Comparison of ENCODE assay signal across 21 mouse cellular contexts in genomic region chr9:86728214-86728814, GRCm38 (mm10). TPM values are rescaled to one million over a fixed set of nuclear protein-coding genes. Genes with fewer than 3 reads are reported as not detected.
DNase-seq lines count a peak whose midpoint lies in the region; ATAC-seq and TF ChIP-seq lines count a peak whose summit lies in the region.
"Had no signal": no experiment of that assay in that cellular context is flagged by ENCODE, and none has a peak within 500 bp of the region (broad histone marks: within the 10 kb centered on the region; RNA-seq: fewer than 3 reads in every experiment).

No protein-coding gene starts in this region.

- H3K36me3 ChIP-seq in kidney, embryonic 16.5 days (ENCODE audit: insufficient read depth, low read length), result no peaks in the 10 kb centered on the region
- H3K36me3 ChIP-seq in intestine, embryonic 15.5 days, result no peaks in the 10 kb centered on the region
- H3K36me3 ChIP-seq in forebrain, embryonic 11.5 days (ENCODE audit: control insufficient read depth, insufficient read depth, low read length), result no peaks in the 10 kb centered on the region
- H3K36me3 ChIP-seq in forebrain, postnatal 0 days (ENCODE audit: insufficient read depth), result no peaks in the 10 kb centered on the region
- H3K36me3 ChIP-seq: heart, embryonic 13.5 days; kidney, embryonic 15.5 days; midbrain, embryonic 13.5 days had no signal

- no peaks in the 10 kb centered on the region for H3K4me1 ChIP-seq in kidney, embryonic 16.5 days (ENCODE audit: insufficient read depth, low read length)
- H3K4me1 ChIP-seq in intestine, embryonic 15.5 days (replicated peaks), result no peaks in the 10 kb centered on the region
- no peaks in the 10 kb centered on the region for H3K4me1 ChIP-seq in forebrain, embryonic 11.5 days (replicated peaks; ENCODE audit: control insufficient read depth, insufficient read depth, low read length)
- no peaks in the 10 kb centered on the region; the same call in 1 of the 2 replicates for H3K4me1 ChIP-seq in forebrain, postnatal 0 days (ENCODE audit: insufficient read depth)
- H3K4me1 ChIP-seq: kidney, embryonic 15.5 days; midbrain, embryonic 13.5 days had no signal

- no peak overlapping the region for H3K27ac ChIP-seq in kidney, embryonic 16.5 days (ENCODE audit: low read length)
- no peak overlapping the region for H3K27ac ChIP-seq in intestine, embryonic 15.5 days
- no peak overlapping the region for H3K27ac ChIP-seq in forebrain, embryonic 11.5 days (ENCODE audit: low read depth, low read length)
- H3K27ac ChIP-seq in forebrain, postnatal 0 days (ENCODE audit: low read depth, low read length), result no peak overlapping the region
- H3K27ac ChIP-seq: heart, embryonic 13.5 days; kidney, embryonic 15.5 days; left cerebral cortex, adult 2 months; liver, embryonic 14.5 days; midbrain, embryonic 13.5 days had no signal

- 0 out of 2 replicates have a peak, but pooled peaks have one; percentile 69 for ATAC-seq in kidney, embryonic 16.5 days (ENCODE audit: low FRiP score, low TSS enrichment)
- ATAC-seq in intestine, embryonic 15.5 days, result peak; percentile 86
- ATAC-seq in forebrain, embryonic 11.5 days (replicated peaks; ENCODE audit: low FRiP score), result no peak
- no peak for ATAC-seq in forebrain, postnatal 0 days
- ATAC-seq: forebrain, embryonic 14.5 days; inflammation-experienced regulatory T-cells, adult 6 months; midbrain, embryonic 13.5 days had no signal

- H3K4me3 ChIP-seq in kidney, embryonic 16.5 days (ENCODE audit: low read length), result no peak overlapping the region
- no peak overlapping the region for H3K4me3 ChIP-seq in intestine, embryonic 15.5 days (replicated peaks)
- no peak overlapping the region for H3K4me3 ChIP-seq in forebrain, embryonic 11.5 days (ENCODE audit: low read depth, low read length)
- no peak overlapping the region for H3K4me3 ChIP-seq in forebrain, postnatal 0 days (ENCODE audit: low read depth, low read length)
- H3K4me3 ChIP-seq: heart, embryonic 13.5 days; kidney, embryonic 15.5 days; left cerebral cortex, adult 2 months; midbrain, embryonic 13.5 days had no signal

- TF ChIP-seq CTCF in forebrain, postnatal 0 days (IDR thresholded peaks at IDR 0.05; ENCODE audit: low read depth), result no peak

- no peak overlapping the region for H3K9ac ChIP-seq in kidney, embryonic 16.5 days (replicated peaks; ENCODE audit: low read length)
- no peak overlapping the region for H3K9ac ChIP-seq in intestine, embryonic 15.5 days
- H3K9ac ChIP-seq in forebrain, embryonic 11.5 days (ENCODE audit: low read length), result no peak overlapping the region
- H3K9ac ChIP-seq in forebrain, postnatal 0 days, result no peak overlapping the region
- H3K9ac ChIP-seq: heart, embryonic 13.5 days; kidney, embryonic 15.5 days; liver, embryonic 14.5 days; midbrain, embryonic 13.5 days had no signal

- whole genome bisulfite sequencing in kidney, embryonic 16.5 days, result 69% methylated on average over 10 of the region's 10 CpGs
- 70% methylated on average over 10 of the region's 10 CpGs for WGBS in intestine, embryonic 15.5 days
- 76% methylated on average over 10 of the region's 10 CpGs for WGBS in forebrain, embryonic 11.5 days
- WGBS in forebrain, postnatal 0 days, result 70% methylated on average over 10 of the region's 10 CpGs

- no peaks in the 10 kb centered on the region for H3K27me3 ChIP-seq in kidney, embryonic 16.5 days (ENCODE audit: insufficient read depth, low read length)
- no peaks in the 10 kb centered on the region for H3K27me3 ChIP-seq in intestine, embryonic 15.5 days (replicated peaks)
- no peaks in the 10 kb centered on the region for H3K27me3 ChIP-seq in forebrain, embryonic 11.5 days (ENCODE audit: control insufficient read depth, insufficient read depth, low read length)
- no peaks in the 10 kb centered on the region for H3K27me3 ChIP-seq in forebrain, postnatal 0 days (ENCODE audit: insufficient read depth, low read length)
- H3K27me3 ChIP-seq: heart, embryonic 13.5 days; kidney, embryonic 15.5 days; midbrain, embryonic 13.5 days had no signal

- H3K9me3 ChIP-seq in kidney, embryonic 16.5 days (ENCODE audit: low read length), result no peaks in the 10 kb centered on the region
- H3K9me3 ChIP-seq in intestine, embryonic 15.5 days, result no peaks in the 10 kb centered on the region
- H3K9me3 ChIP-seq in forebrain, embryonic 11.5 days (ENCODE audit: control insufficient read depth, low read length), result no peaks in the 10 kb centered on the region
- no peaks in the 10 kb centered on the region for H3K9me3 ChIP-seq in forebrain, postnatal 0 days (ENCODE audit: low read length)
- H3K9me3 ChIP-seq: heart, embryonic 13.5 days; kidney, embryonic 15.5 days; midbrain, embryonic 13.5 days had no signal

- no peak for DNase-seq in kidney, postnatal 4 days
- peak; percentile 27 for DNase-seq in lung, postnatal 14 days
- peak; percentile 27 for DNase-seq in yolk sac, embryonic 10.5 days (ENCODE audit: low spot score)
- DNase-seq in forebrain, embryonic 11.5 days (ENCODE audit: low spot score), result no peak
- no peak for DNase-seq in layer of hippocampus, postnatal 10 days (ENCODE audit: low spot score in 2 of 2)
- no peak for DNase-seq in forebrain, postnatal 0 days
- DNase-seq: cerebellum, postnatal 14 days; retina, postnatal 1 day had no signal

- no peak overlapping the region for H3K4me2 ChIP-seq in kidney, embryonic 16.5 days (replicated peaks; ENCODE audit: low read depth, low read length)
- no peak overlapping the region for H3K4me2 ChIP-seq in intestine, embryonic 15.5 days (replicated peaks)
- H3K4me2 ChIP-seq in forebrain, embryonic 11.5 days (ENCODE audit: low read depth, low read length, severe bottlenecking), result no peak overlapping the region
- no peak overlapping the region for H3K4me2 ChIP-seq in forebrain, postnatal 0 days (ENCODE audit: low read depth)
- H3K4me2 ChIP-seq: heart, embryonic 13.5 days; kidney, embryonic 15.5 days; midbrain, embryonic 13.5 days had no signal

RNA-seq across cellular contexts. Expression of gene Prss35, which starts 15.1 kb away (rescaled TPM):
- polyA plus RNA-seq in kidney, embryonic 16.5 days (2015; fragmentation: Nextera tagmentation; extraction: Ambion mirVana), result 6.2 and 8.4 TPM in 2 replicates
- 14.3 and 16.4 TPM in 2 replicates for polyA plus RNA-seq in intestine, embryonic 15.5 days (2015; fragmentation: Nextera tagmentation; extraction: Ambion mirVana)
- polyA plus RNA-seq in forebrain, embryonic 11.5 days (2014; fragmentation: Nextera tagmentation; extraction: Ambion mirVana), result 2.0 and 2.3 TPM in 2 replicates
- total RNA-seq in layer of hippocampus, postnatal 10 days (2021), result 10 to 100 TPM; 23.3 to 24.7 TPM
- total RNA-seq in forebrain, postnatal 0 days (2014; rRNA removed), result 2.8 and 4.4 TPM in 2 replicates
- polyA plus RNA-seq in forebrain, postnatal 0 days (2015; fragmentation: Nextera tagmentation; extraction: Ambion mirVana), result 3.1 and 3.9 TPM in 2 replicates
- total RNA-seq: granulocyte monocyte progenitor cell, adult 5-6 weeks; megakaryocyte progenitor cell, adult 5-6 weeks; neutrophil, adult 5-6 weeks had no signal
- polyA plus RNA-seq: inflammation-experienced regulatory T-cells, adult 6 months; small intestine, adult 2 months had no signal

RNA-seq across cellular contexts. Expression of gene Me1, which starts 32.6 kb away (rescaled TPM):
- polyA plus RNA-seq in kidney, embryonic 16.5 days (2015; fragmentation: Nextera tagmentation; extraction: Ambion mirVana), result 11.6 and 16.1 TPM in 2 replicates
- polyA plus RNA-seq in intestine, embryonic 15.5 days (2015; fragmentation: Nextera tagmentation; extraction: Ambion mirVana), result 21.2 and 22.9 TPM in 2 replicates
- 10.7 and 11.2 TPM in 2 replicates for polyA plus RNA-seq in forebrain, embryonic 11.5 days (2014; fragmentation: Nextera tagmentation; extraction: Ambion mirVana)
- 10 to 100 TPM; 95.4 to 98.5 TPM for total RNA-seq in layer of hippocampus, postnatal 10 days (2021)
- 26.2 and 26.6 TPM in 2 replicates for total RNA-seq in forebrain, postnatal 0 days (2014; rRNA removed)
- polyA plus RNA-seq in forebrain, postnatal 0 days (2015; fragmentation: Nextera tagmentation; extraction: Ambion mirVana), result 38.4 and 47.2 TPM in 2 replicates
- total RNA-seq: granulocyte monocyte progenitor cell, adult 5-6 weeks; neutrophil, adult 5-6 weeks had no signal

Comparison
In these comparisons a context has a peak if more than half of its experiments do, and no peak if none do; other contexts are left out.
1. ATAC-seq: peak in kidney, embryonic 16.5 days (single experiment) and intestine, embryonic 15.5 days (single experiment); none in forebrain, embryonic 11.5 days (single experiment) and forebrain, postnatal 0 days (single experiment).
2. DNase-seq: peak in lung, postnatal 14 days (single experiment) and yolk sac, embryonic 10.5 days (single experiment); none in kidney, postnatal 4 days (0 of 2), forebrain, embryonic 11.5 days (single experiment), layer of hippocampus, postnatal 10 days (0 of 2) and forebrain, postnatal 0 days (single experiment).